Mouse (Mus musculus): ENCODE measurements around the gene Cdkl4.
"Not testable (repeated sequence)": the region's sequence is repeated elsewhere in the genome, so short reads cannot be mapped to it uniquely, and the experiment has no call there.

Gene Cdkl4

GRCm38 (mm10) chr17:80577639-80578038, at the start of gene Cdkl4:
Cdkl4 (minus strand) TSS chr17:80577813.
- DNase-seq: no peak

- DNase-seq: no peak
These were observed 47.4 kb upstream of the Cdkl4 start for GRCm38 (mm10) chr17:80624979-80625378.

GRCm38 (mm10) chr17:80621691-80622090, 44.1 kb upstream of the Cdkl4 start:
- DNase-seq: no peak

GRCm38 (mm10) chr17:80620786-80621423, 43.3 kb upstream of the Cdkl4 start:
- DNase-seq: peak; percentile 69

GRCm38 (mm10) chr17:80619556-80619955, 41.9 kb upstream of the Cdkl4 start:
- DNase-seq: peak; percentile 35

- DNase-seq: no peak
These were observed 41.3 kb upstream of the Cdkl4 start for GRCm38 (mm10) chr17:80618890-80619289.

GRCm38 (mm10) chr17:80603806-80604205, 26.2 kb upstream of the Cdkl4 start:
- DNase-seq: no peak

GRCm38 (mm10) chr17:80603079-80603625, 25.5 kb upstream of the Cdkl4 start:
- DNase-seq: peak; percentile 27

GRCm38 (mm10) chr17:80601371-80601770, 23.8 kb upstream of the Cdkl4 start:
- peak; percentile 54 for DNase-seq

- no peak for DNase-seq
These were observed 5.4 kb upstream of the Cdkl4 start for GRCm38 (mm10) chr17:80583051-80583450.

GRCm38 (mm10) chr17:80579901-80580300, 2.3 kb upstream of the Cdkl4 start:
- no peak for DNase-seq

GRCm38 (mm10) chr17:80579089-80579488, 1.5 kb upstream of the Cdkl4 start:
- no peak for DNase-seq

- no peak for DNase-seq
These were observed 428 bp upstream of the Cdkl4 start for GRCm38 (mm10) chr17:80578041-80578440.

GRCm38 (mm10) chr17:80577214-80577613, 399 bp downstream of the Cdkl4 start:
- no peak for DNase-seq

- DNase-seq: no peak
These were observed 2.6 kb downstream of the Cdkl4 start for GRCm38 (mm10) chr17:80575008-80575407.

GRCm38 (mm10) chr17:80574471-80574965, 3.1 kb downstream of the Cdkl4 start:
- DNase-seq: no peak

GRCm38 (mm10) chr17:80572187-80572935, 5.3 kb downstream of the Cdkl4 start:
- DNase-seq: no peak

GRCm38 (mm10) chr17:80571460-80571859, 6.2 kb downstream of the Cdkl4 start:
- DNase-seq: no peak

- not testable (repeated sequence) for DNase-seq
These were observed 7.9 kb downstream of the Cdkl4 start for GRCm38 (mm10) chr17:80569718-80570117.

- DNase-seq: no peak
These were observed 8.6 kb downstream of the Cdkl4 start for GRCm38 (mm10) chr17:80568842-80569601.

GRCm38 (mm10) chr17:80568441-80568840, 9.2 kb downstream of the Cdkl4 start:
- DNase-seq: no peak

GRCm38 (mm10) chr17:80564611-80564924, 13.0 kb downstream of the Cdkl4 start:
- no peak for DNase-seq

All from cerebellum, adult 11 months (tissue).